Mouse (Mus musculus): ENCODE measurements at regions not wholly inside any gene's neighbourhood (a gene's known extent, or its start where the extent isn't known, plus 50 kb on each side); places are given as distances from the start of the nearest gene placed in this dataset.

GRCm38 (mm10) chr9:84673327-84673726 is 639.2 kb upstream of the Gm11114 start:
- peak; percentile 3 for DNase-seq

- no peak for DNase-seq
These were observed 634.2 kb upstream of the Gm11114 start for GRCm38 (mm10) chr9:84678416-84678815.

GRCm38 (mm10) chr9:84718615-84719191 is 593.9 kb upstream of the Gm11114 start:
- DNase-seq, result no peak

- peak; percentile 4 for DNase-seq
These were observed 593.2 kb upstream of the Gm11114 start for GRCm38 (mm10) chr9:84719396-84719795.

- no peak for DNase-seq
These were observed 592.1 kb upstream of the Gm11114 start for GRCm38 (mm10) chr9:84720454-84720853.

- no peak for DNase-seq
These were observed 573.3 kb upstream of the Gm11114 start for GRCm38 (mm10) chr9:84739266-84739665.

GRCm38 (mm10) chr9:84740336-84740735 is 572.2 kb upstream of the Gm11114 start:
- DNase-seq, result no peak

GRCm38 (mm10) chr9:84754332-84754731 is 558.2 kb upstream of the Gm11114 start:
- DNase-seq, result no peak

- no peak for DNase-seq
These were observed 557.7 kb upstream of the Gm11114 start for GRCm38 (mm10) chr9:84754828-84755227.

GRCm38 (mm10) chr9:84774348-84774747 is 538.2 kb upstream of the Gm11114 start:
- no peak for DNase-seq

- DNase-seq, result no peak
These were observed 537.4 kb upstream of the Gm11114 start for GRCm38 (mm10) chr9:84775190-84775589.

GRCm38 (mm10) chr9:84779125-84779524 is 533.4 kb upstream of the Gm11114 start:
- DNase-seq, result no peak

- peak; percentile 21 for DNase-seq
These were observed 486.8 kb upstream of the Gm11114 start for GRCm38 (mm10) chr9:84825768-84826167.

- no peak for DNase-seq
These were observed 483.6 kb upstream of the Gm11114 start for GRCm38 (mm10) chr9:84828934-84829333.

GRCm38 (mm10) chr9:84830639-84831038 is 481.9 kb upstream of the Gm11114 start:
- no peak for DNase-seq

- DNase-seq, result no peak
These were observed 475.1 kb upstream of the Gm11114 start for GRCm38 (mm10) chr9:84837498-84837897.

GRCm38 (mm10) chr9:84844021-84844420 is 468.6 kb upstream of the Gm11114 start:
- no peak for DNase-seq

GRCm38 (mm10) chr9:84861600-84861999 is 451.0 kb upstream of the Gm11114 start:
- peak; percentile 4 for DNase-seq

GRCm38 (mm10) chr9:84863431-84863830 is 449.1 kb upstream of the Gm11114 start:
- peak; percentile 23 for DNase-seq

GRCm38 (mm10) chr9:84894148-84894547 is 418.4 kb upstream of the Gm11114 start:
- DNase-seq, result no peak

- no peak for DNase-seq
These were observed 416.5 kb upstream of the Gm11114 start for GRCm38 (mm10) chr9:84896073-84896472.

- peak; percentile 22 for DNase-seq
These were observed 411.9 kb upstream of the Gm11114 start for GRCm38 (mm10) chr9:84900643-84901042.

GRCm38 (mm10) chr9:84906244-84906643 is 406.3 kb upstream of the Gm11114 start:
- peak; percentile 15 for DNase-seq

GRCm38 (mm10) chr9:84913321-84913720 is 399.3 kb upstream of the Gm11114 start:
- DNase-seq, result peak; percentile 4

GRCm38 (mm10) chr9:84922306-84922705 is 390.3 kb upstream of the Gm11114 start:
- no peak for DNase-seq

Data from adrenal gland, postnatal 14 days (tissue).